Mouse (Mus musculus) erythroid progenitor cell, adult 5-6 weeks (primary cell): ENCODE measurements around the gene Rtn4rl1. TPM values are rescaled to one million over a fixed set of nuclear protein-coding genes. Genes with fewer than 3 reads are reported as not detected.

Experiments used
- ATAC-seq: replicated peaks from 2 replicates; pipeline ENCODE4 v1.8.0; 2016; ENCODE audit warnings: moderate number of reproducible peaks, mild to moderate bottlenecking, moderate TSS enrichment, inconsistent platforms; ENCODE audit not compliant: poor library complexity, low FRiP score, severe bottlenecking
- total RNA-seq, 2 experiments: library from RNA; stranded (forward) in 1 of 2; stranded (reverse) in 1 of 2; fragments of 150-400 nt in 1 of 2; fragments of 186-747, 209-891 nt in 1 of 2; gene quantifications; 2 replicates each; pipeline versions ENCODE4 v1.2.3 to v1.2.4; 2015 to 2017; ENCODE audit warnings: low replicate concordance in 2 of 2

Gene Rtn4rl1
- total RNA-seq, 2 experiments from 2014 or later: 0.42 TPM; not detected in 1

GRCm38 (mm10) chr11:75209363-75209762 lies 15.8 kb downstream of the Rtn4rl1 start:
- no peak for ATAC-seq

GRCm38 (mm10) chr11:75210093-75210492 lies 16.5 kb downstream of the Rtn4rl1 start:
- no peak for ATAC-seq

- ATAC-seq: no peak
Measured at GRCm38 (mm10) chr11:75210755-75211154, 17.2 kb downstream of the Rtn4rl1 start.

GRCm38 (mm10) chr11:75212031-75212667 lies 18.6 kb downstream of the Rtn4rl1 start:
- no peak for ATAC-seq

GRCm38 (mm10) chr11:75212876-75213275 lies 19.3 kb downstream of the Rtn4rl1 start:
- no peak for ATAC-seq

DNA sequence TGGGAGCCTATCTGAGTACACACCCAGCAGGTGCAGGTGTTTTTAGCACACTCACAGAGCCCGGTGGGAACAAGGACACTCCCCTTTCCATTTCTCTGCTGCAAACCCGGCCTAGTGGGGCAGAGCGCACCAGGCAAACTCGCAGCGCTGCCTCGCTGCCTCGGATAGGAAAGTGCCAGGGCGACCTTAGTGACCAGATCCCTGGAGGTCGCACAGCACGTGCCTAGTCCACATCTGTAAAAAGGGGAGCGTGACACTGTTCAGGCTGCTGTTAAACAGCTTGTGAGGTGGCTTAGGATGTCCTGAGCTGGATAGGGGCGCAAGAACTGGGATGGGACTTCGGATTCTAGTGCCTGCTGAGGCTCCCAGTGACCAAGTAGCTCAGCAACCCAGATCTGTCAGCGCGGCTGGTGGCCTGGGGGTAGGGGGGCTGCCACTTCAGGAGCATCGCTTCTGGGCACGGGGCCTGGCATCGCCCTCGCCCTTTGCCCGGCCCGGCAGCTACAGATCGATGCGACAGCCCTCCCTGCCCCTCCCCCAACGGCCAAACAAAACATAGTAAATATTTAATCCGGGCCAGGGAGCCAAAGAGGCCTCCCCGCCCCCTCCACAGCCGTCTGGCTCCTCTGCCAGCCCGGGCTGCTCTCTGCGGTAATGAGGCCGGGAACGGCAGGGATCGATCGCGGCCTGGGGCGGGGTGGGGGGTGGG lies 19.9 kb downstream of the Rtn4rl1 start:
- ATAC-seq: no peak

GRCm38 (mm10) chr11:75214081-75214950 lies 20.7 kb downstream of the Rtn4rl1 start:
- no peak for ATAC-seq

- no peak for ATAC-seq
Measured at GRCm38 (mm10) chr11:75220115-75220514, 26.5 kb downstream of the Rtn4rl1 start.

DNA sequence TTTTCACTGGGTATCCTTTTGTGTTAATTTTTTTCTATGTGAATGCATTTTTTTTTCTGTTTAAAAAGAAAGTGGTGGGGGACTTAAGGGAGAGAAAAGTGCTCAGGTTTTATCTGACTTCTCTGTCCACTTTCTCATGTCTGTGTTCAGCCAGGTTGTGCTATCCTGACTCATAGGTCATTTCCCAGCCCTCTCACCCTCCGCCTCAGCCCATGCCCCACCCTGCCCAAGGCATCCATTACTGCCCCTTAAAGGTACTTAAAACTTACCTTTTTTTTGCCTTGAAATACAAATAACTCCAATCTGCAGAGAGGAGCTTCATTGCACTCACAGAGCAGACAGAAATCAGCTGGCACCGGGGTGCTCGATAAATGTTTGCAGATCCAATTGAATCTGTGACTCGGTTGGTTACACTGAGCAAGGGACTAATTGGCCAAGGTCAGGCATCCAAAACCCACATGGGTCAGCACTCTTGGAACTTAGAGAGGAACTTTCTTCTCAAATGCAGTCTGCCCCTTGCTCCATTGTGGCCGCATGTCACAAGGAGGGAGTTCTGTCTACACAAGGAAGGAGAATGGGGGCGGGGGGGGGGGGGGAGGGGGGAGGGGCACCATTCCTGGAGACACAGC lies 27.0 kb downstream of the Rtn4rl1 start:
- no peak for ATAC-seq

- no peak for ATAC-seq
Measured at GRCm38 (mm10) chr11:75224062-75224461, 30.5 kb downstream of the Rtn4rl1 start.

- no peak for ATAC-seq
Measured at GRCm38 (mm10) chr11:75224835-75225234, 31.3 kb downstream of the Rtn4rl1 start.

- ATAC-seq: no peak
Measured at GRCm38 (mm10) chr11:75227632-75228031, 34.0 kb downstream of the Rtn4rl1 start.

DNA sequence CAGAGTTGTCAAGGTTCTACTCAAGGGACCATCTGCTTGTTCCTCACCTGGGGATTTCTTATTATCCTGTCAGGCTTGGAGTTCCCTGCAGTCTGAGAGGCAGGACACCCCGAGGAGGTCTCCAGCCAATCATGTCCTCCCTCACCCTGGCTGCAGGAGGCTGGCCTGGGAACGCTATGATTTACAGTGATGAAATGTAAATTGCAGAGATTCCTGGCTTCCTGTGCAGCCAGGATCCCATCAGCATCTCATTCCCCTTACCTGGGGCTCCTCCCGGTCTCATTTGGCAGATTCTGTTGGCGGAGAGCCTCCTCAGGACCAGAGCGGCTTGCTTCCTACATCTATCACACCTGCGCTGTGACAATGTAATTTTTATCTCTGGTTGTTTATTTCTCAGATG lies 35.7 kb downstream of the Rtn4rl1 start:
- no peak for ATAC-seq

DNA sequence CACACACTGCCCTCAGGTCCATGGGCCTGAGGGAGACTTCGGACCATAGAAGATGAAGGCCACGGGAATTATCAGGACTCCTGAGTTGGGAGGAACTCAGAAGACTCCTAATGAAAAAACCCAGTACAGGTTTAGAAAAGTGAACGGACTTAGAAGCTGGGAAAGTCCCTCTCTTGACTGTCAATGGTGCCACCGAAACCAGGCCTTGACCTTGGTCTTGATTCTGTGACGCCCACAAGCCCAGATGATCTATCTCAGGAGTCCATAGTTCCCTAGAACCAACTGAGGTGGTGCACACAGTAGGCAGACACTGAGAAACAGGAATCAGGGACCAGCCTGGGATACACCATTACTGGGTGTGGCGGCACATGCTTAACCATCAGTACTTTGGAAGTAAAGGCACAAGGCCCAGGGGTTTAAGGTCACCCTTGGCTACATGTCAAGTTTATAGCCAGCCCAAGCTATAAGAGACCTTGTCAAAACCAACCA lies 36.7 kb downstream of the Rtn4rl1 start:
- ATAC-seq: no peak

DNA sequence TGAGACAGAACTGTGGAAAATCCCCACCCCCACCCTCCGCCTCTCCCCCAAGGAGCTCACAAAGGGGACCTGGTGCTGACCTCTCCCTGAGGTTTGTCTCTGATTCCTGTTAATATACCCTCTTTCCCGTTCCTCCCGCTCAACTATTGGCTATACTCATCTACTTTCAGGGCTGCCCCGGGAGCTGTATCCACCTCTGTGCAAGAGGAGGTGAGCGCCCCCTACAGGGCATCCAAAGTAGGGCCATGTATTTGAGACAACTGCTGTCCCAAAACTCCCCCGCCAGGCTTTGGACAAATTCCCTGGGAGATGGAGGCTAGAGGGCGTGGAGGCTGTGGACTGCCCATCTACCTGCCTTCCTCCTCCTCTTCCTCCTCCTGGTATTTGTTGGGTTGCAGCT lies 38.2 kb downstream of the Rtn4rl1 start:
- no peak for ATAC-seq

- ATAC-seq: no peak
Measured at GRCm38 (mm10) chr11:75232434-75232833, 38.9 kb downstream of the Rtn4rl1 start.

DNA sequence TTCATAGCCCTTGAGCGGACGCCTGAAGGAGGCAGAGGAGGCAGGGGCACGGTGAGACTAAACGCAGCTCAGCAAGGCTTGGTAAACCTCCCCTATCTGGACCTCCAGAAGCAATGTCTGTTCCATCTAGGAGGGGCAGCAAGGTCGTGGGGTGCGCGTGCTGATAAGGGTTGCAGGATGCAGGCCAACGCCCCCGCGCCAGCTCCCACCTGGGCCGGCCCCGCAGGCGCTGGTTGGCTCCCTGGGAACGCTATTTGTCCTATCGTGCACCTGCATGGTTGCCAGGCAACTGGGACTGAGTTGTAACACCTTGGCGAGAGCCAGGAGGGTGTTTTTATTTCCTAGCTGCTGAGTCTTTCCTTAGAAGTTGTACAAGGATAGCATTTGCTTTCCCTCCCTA lies 41.2 kb downstream of the Rtn4rl1 start:
- peak; percentile 82 for ATAC-seq

- 0 out of 2 replicates have a peak, but pooled peaks have one; percentile 46 for ATAC-seq
Measured at GRCm38 (mm10) chr11:75240158-75240934, 46.8 kb downstream of the Rtn4rl1 start.

GRCm38 (mm10) chr11:75242710-75243255 lies 49.2 kb downstream of the Rtn4rl1 start:
- no peak for ATAC-seq
